Mouse (Mus musculus): ENCODE data around the gene Il15. TPM values are rescaled to one million over a fixed set of nuclear protein-coding genes. Genes with fewer than 3 reads are reported as not detected.

The Il15 gene
- total and polyA plus RNA-seq, 2 experiments = 1.7 to 7.0 TPM

GRCm38 (mm10) chr8:82407060-82407459 is 4.0 kb upstream of the Il15 start:
- TF ChIP-seq CTCF (IDR thresholded peaks at IDR 0.05; ENCODE audit: low read depth, low read length) = no peak
- no peak for TF ChIP-seq POLR2A (IDR thresholded peaks at IDR 0.05; ENCODE audit: extremely low read depth, insufficient read depth, low read length)
- WGBS = 85% methylated on average over 1 of the region's 1 CpGs

GRCm38 (mm10) chr8:82404068-82404467 is 1.0 kb upstream of the Il15 start:
- H3K36me3 ChIP-seq (ENCODE audit: control insufficient read depth, insufficient read depth, low read length) = no peaks in the 10 kb centered on the region
- H3K27ac ChIP-seq (replicated peaks; ENCODE audit: insufficient read depth, low read depth, low read length) = no peak overlapping the region
- peaks cover 2% of the 10 kb centered on the region; the same call in 1 of the 2 replicates for H3K4me1 ChIP-seq (ENCODE audit: control insufficient read depth, insufficient read depth, low read length)
- no peak for DNase-seq (ENCODE audit: extremely low read depth, low read depth, low spot score)
- over 99% methylated on average over 3 of the region's 3 CpGs for WGBS
- no peaks in the 10 kb centered on the region for H3K79me2 ChIP-seq (ENCODE audit: control insufficient read depth, insufficient read depth, low read length)
- no peaks in the 10 kb centered on the region for H3K27me3 ChIP-seq (ENCODE audit: control insufficient read depth, insufficient read depth, low read length)
- no peak overlapping the region for H3K9ac ChIP-seq (ENCODE audit: low read depth, low read length)
- no peak overlapping the region for H3K4me3 ChIP-seq (ENCODE audit: insufficient read depth, low read depth, low read length)
- TF ChIP-seq POLR2A (IDR thresholded peaks at IDR 0.05; ENCODE audit: extremely low read depth, insufficient read depth, low read length) (no peak), CTCF (IDR thresholded peaks at IDR 0.05; ENCODE audit: low read depth, low read length) (no peak)

More at GRCm38 (mm10) chr8:82407060-82407459, 4.0 kb upstream of the Il15 start:
- no peak overlapping the region for H3K27ac ChIP-seq (replicated peaks; ENCODE audit: insufficient read depth, low read depth, low read length)
- H3K79me2 ChIP-seq (ENCODE audit: control insufficient read depth, insufficient read depth, low read length) = no peaks in the 10 kb centered on the region
- H3K9ac ChIP-seq (ENCODE audit: low read depth, low read length) = no peak overlapping the region
- DNase-seq (ENCODE audit: extremely low read depth, low read depth, low spot score) = no peak
- no peaks in the 10 kb centered on the region for H3K4me1 ChIP-seq (ENCODE audit: control insufficient read depth, insufficient read depth, low read length)
- H3K4me3 ChIP-seq (ENCODE audit: insufficient read depth, low read depth, low read length) = no peak overlapping the region
- no peaks in the 10 kb centered on the region for H3K36me3 ChIP-seq (ENCODE audit: control insufficient read depth, insufficient read depth, low read length)
- no peaks in the 10 kb centered on the region for H3K27me3 ChIP-seq (ENCODE audit: control insufficient read depth, insufficient read depth, low read length)

- DNase-seq (ENCODE audit: extremely low read depth, low read depth, low spot score) = peak; percentile 56
- peak overlapping the region; percentile 30 for H3K27ac ChIP-seq (replicated peaks; ENCODE audit: insufficient read depth, low read depth, low read length)
- no peaks in the 10 kb centered on the region for H3K27me3 ChIP-seq (ENCODE audit: control insufficient read depth, insufficient read depth, low read length)
Observed at GRCm38 (mm10) chr8:82402261-82402685, 749 bp downstream of the Il15 start.

GRCm38 (mm10) chr8:82401490-82401889 is 1.5 kb downstream of the Il15 start:
- Histone ChIP-seq H3K79me2 (ENCODE audit: control insufficient read depth, insufficient read depth, low read length) (no peaks in the 10 kb centered on the region), H3K27ac (replicated peaks; ENCODE audit: insufficient read depth, low read depth, low read length) (peak overlapping the region; percentile 23; the same call in 1 of the 2 replicates), H3K4me3 (ENCODE audit: insufficient read depth, low read depth, low read length) (peak overlapping the region; percentile 14; the same call in 1 of the 2 replicates), H3K9ac (ENCODE audit: low read depth, low read length) (peak overlapping the region; percentile 32; the same call in 1 of the 2 replicates), H3K27me3 (ENCODE audit: control insufficient read depth, insufficient read depth, low read length) (no peaks in the 10 kb centered on the region), H3K4me1 (ENCODE audit: control insufficient read depth, insufficient read depth, low read length) (peaks cover 2% of the 10 kb centered on the region; the same call in 1 of the 2 replicates), H3K36me3 (ENCODE audit: control insufficient read depth, insufficient read depth, low read length) (no peaks in the 10 kb centered on the region)
- TF ChIP-seq CTCF (IDR thresholded peaks at IDR 0.05; ENCODE audit: low read depth, low read length) (no peak), POLR2A (IDR thresholded peaks at IDR 0.05; ENCODE audit: extremely low read depth, insufficient read depth, low read length) (no peak)
- 2% methylated on average over 6 of the region's 6 CpGs for WGBS
- DNase-seq (ENCODE audit: extremely low read depth, low read depth, low spot score) = peak; percentile 72

More at GRCm38 (mm10) chr8:82402261-82402685, 749 bp downstream of the Il15 start:
- Histone ChIP-seq H3K79me2 (ENCODE audit: control insufficient read depth, insufficient read depth, low read length) (no peaks in the 10 kb centered on the region), H3K4me3 (ENCODE audit: insufficient read depth, low read depth, low read length) (peak overlapping the region; percentile 64), H3K4me1 (ENCODE audit: control insufficient read depth, insufficient read depth, low read length) (peaks cover 2% of the 10 kb centered on the region; the same call in 1 of the 2 replicates), H3K9ac (ENCODE audit: low read depth, low read length) (peak overlapping the region; percentile 5; the same call in 1 of the 2 replicates), H3K36me3 (ENCODE audit: control insufficient read depth, insufficient read depth, low read length) (no peaks in the 10 kb centered on the region)
- TF ChIP-seq POLR2A (IDR thresholded peaks at IDR 0.05; ENCODE audit: extremely low read depth, insufficient read depth, low read length) = no peak
- TF ChIP-seq CTCF (IDR thresholded peaks at IDR 0.05; ENCODE audit: low read depth, low read length) = no peak
- 1% methylated on average over 13 of the region's 13 CpGs for WGBS

- no peak overlapping the region for H3K9ac ChIP-seq (ENCODE audit: low read depth, low read length)
- TF ChIP-seq POLR2A (IDR thresholded peaks at IDR 0.05; ENCODE audit: extremely low read depth, insufficient read depth, low read length) = no peak
- TF ChIP-seq CTCF (IDR thresholded peaks at IDR 0.05; ENCODE audit: low read depth, low read length) = no peak
- no peak overlapping the region; the same call in 1 of the 2 replicates for H3K4me3 ChIP-seq (ENCODE audit: insufficient read depth, low read depth, low read length)
- 25% methylated on average over 2 of the region's 2 CpGs for WGBS
- DNase-seq (ENCODE audit: extremely low read depth, low read depth, low spot score) = no peak
- H3K79me2 ChIP-seq (ENCODE audit: control insufficient read depth, insufficient read depth, low read length) = no peaks in the 10 kb centered on the region
- no peak overlapping the region for H3K27ac ChIP-seq (replicated peaks; ENCODE audit: insufficient read depth, low read depth, low read length)
- H3K27me3 ChIP-seq (ENCODE audit: control insufficient read depth, insufficient read depth, low read length) = no peaks in the 10 kb centered on the region
- H3K4me1 ChIP-seq (ENCODE audit: control insufficient read depth, insufficient read depth, low read length) = peaks cover 2% of the 10 kb centered on the region; the same call in 1 of the 2 replicates
- no peaks in the 10 kb centered on the region for H3K36me3 ChIP-seq (ENCODE audit: control insufficient read depth, insufficient read depth, low read length)
Observed at GRCm38 (mm10) chr8:82401059-82401458, 2.0 kb downstream of the Il15 start.

- Histone ChIP-seq H3K79me2 (ENCODE audit: control insufficient read depth, insufficient read depth, low read length) (no peaks in the 10 kb centered on the region), H3K4me1 (ENCODE audit: control insufficient read depth, insufficient read depth, low read length) (peaks cover 2% of the 10 kb centered on the region; the same call in 1 of the 2 replicates), H3K27me3 (ENCODE audit: control insufficient read depth, insufficient read depth, low read length) (no peaks in the 10 kb centered on the region), H3K27ac (replicated peaks; ENCODE audit: insufficient read depth, low read depth, low read length) (no peak overlapping the region), H3K36me3 (ENCODE audit: control insufficient read depth, insufficient read depth, low read length) (no peaks in the 10 kb centered on the region), H3K4me3 (ENCODE audit: insufficient read depth, low read depth, low read length) (no peak overlapping the region), H3K9ac (ENCODE audit: low read depth, low read length) (no peak overlapping the region)
- TF ChIP-seq POLR2A (IDR thresholded peaks at IDR 0.05; ENCODE audit: extremely low read depth, insufficient read depth, low read length) (no peak), CTCF (IDR thresholded peaks at IDR 0.05; ENCODE audit: low read depth, low read length) (no peak)
- 23% methylated on average over 2 of the region's 2 CpGs for WGBS
- no peak for DNase-seq (ENCODE audit: extremely low read depth, low read depth, low spot score)
Observed at GRCm38 (mm10) chr8:82400376-82400775, 2.6 kb downstream of the Il15 start.
